Mouse (Mus musculus) kidney, embryonic 14.5 days (tissue): Measurements from ENCODE around the gene Stap2. TPM values are rescaled to one million over a fixed set of nuclear protein-coding genes. Genes with fewer than 3 reads are reported as not detected.

ENCODE experiments used
- ATAC-seq: fragments of 200-750 bp; cut with Nextera tagmentation; 2 replicates; pipeline ENCODE4 v1.8.0; 2017; ENCODE audit warnings: moderate number of reproducible peaks, mild to moderate bottlenecking, moderate TSS enrichment, moderate library complexity; ENCODE audit not compliant: low FRiP score, low TSS enrichment
- H3K27ac ChIP-seq: fragments of 300-500 bp; sonication (generic); 2 replicates; pipeline ENCODE4 v1.5.1; 2014; ENCODE audit warnings: low read depth, mild to moderate bottlenecking, low read length, moderate library complexity, mixed read lengths
- H3K27me3 ChIP-seq: fragments of 300-500 bp; sonication (generic); 2 replicates; pipeline ENCODE4 v1.6.1; 2014; ENCODE audit warnings: mild to moderate bottlenecking, low read length; ENCODE audit not compliant: control insufficient read depth, insufficient read depth
- H3K36me3 ChIP-seq: fragments of 300-500 bp; sonication (generic); 2 replicates; pipeline ENCODE4 v1.6.1; 2014; ENCODE audit warnings: low read length, mixed read lengths; ENCODE audit not compliant: control insufficient read depth, insufficient read depth
- H3K4me1 ChIP-seq: fragments of 300-500 bp; sonication (generic); 2 replicates; pipeline ENCODE4 v1.6.1; 2014; ENCODE audit warnings: low read length, mixed read lengths; ENCODE audit not compliant: control insufficient read depth, insufficient read depth
- H3K4me2 ChIP-seq: fragments of 300-500 bp; sonication (generic); replicated peaks from 2 replicates; pipeline ENCODE4 v1.6.1; 2014; ENCODE audit warnings: low read depth, mild to moderate bottlenecking, low read length
- H3K4me3 ChIP-seq: fragments of 300-500 bp; sonication (generic); 2 replicates; pipeline ENCODE4 v1.5.1; 2014; ENCODE audit warnings: mild to moderate bottlenecking, low read length
- H3K9ac ChIP-seq: fragments of 300-500 bp; sonication (generic); 2 replicates; pipeline ENCODE4 v1.6.1; 2014; ENCODE audit warnings: low read depth, mild to moderate bottlenecking, low read length, moderate library complexity
- H3K9me3 ChIP-seq: fragments of 300-500 bp; sonication (generic); 2 replicates; pipeline ENCODE4 v1.6.1; 2016; ENCODE audit warnings: low read length; ENCODE audit not compliant: control insufficient read depth
- WGBS: fragments of 180-500 bp; shearing (Covaris S2); extraction: QIAGEN DNeasy Blood & Tissue Kit; methylation state at CpG from one replicate; pipeline ENCODE4 v1.1.7; 2014; 5-methylcytosine and 5-hydroxymethylcytosine counted together
- polyA plus RNA-seq: library from polyadenylated mRNA; unstranded; fragments of >200 nt; fragmentation: Nextera tagmentation; extraction: Ambion mirVana; gene quantifications from 2 replicates; pipeline ENCODE4 v1.2.1, GENCODE M21; 2014

The Stap2 gene
- polyA plus RNA-seq, 1 experiment from 2014 or later = 14.6 TPM

- H3K4me2 ChIP-seq = no peak overlapping the region
- H3K27me3 ChIP-seq = no peaks in the 10 kb centered on the region
- H3K9me3 ChIP-seq = no peaks in the 10 kb centered on the region
- 89% methylated on average over 9 of the region's 9 CpGs for WGBS
- H3K9ac ChIP-seq = no peak overlapping the region
- peak; percentile 3; the same call in 1 of the 2 replicates for ATAC-seq
- peaks cover 27% of the 10 kb centered on the region for H3K4me1 ChIP-seq
- no peak overlapping the region for H3K4me3 ChIP-seq
- H3K36me3 ChIP-seq = peaks cover 36% of the 10 kb centered on the region
- H3K27ac ChIP-seq = no peak overlapping the region
These were observed 25.0 kb upstream of the Stap2 start for GRCm38 (mm10) chr17:56030238-56030870.

DNA sequence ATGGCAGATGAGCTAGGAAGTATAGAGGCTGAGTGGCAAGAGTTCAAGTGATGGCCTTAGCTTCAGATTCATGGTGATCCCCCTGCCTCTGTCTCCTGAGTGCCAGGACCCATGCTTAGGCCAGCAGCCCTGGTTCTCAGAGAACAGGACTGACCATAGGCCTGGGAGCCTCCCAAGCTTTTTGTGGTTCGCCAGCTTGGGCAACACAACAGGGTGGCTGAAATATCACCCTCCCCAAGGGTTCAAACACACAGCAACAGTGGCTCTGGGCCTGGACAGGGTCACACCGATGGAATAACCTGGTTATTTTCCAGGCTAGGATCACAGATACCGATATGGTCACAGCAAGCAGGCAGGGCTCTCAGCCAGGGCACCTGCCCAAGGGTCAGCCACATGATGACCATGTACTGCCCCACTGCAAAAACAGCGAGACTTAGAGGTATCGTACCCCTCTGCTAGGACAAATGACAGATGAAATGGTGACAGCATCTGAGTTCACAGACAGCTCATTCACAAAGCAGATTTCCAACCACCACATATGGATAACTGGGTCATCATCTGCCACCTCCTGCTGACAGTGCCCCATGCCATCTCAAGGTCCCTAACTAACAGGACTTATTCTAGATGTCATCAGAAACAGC lies 22.5 kb upstream of the Stap2 start:
- H3K27me3 ChIP-seq = no peaks in the 10 kb centered on the region
- 81% methylated on average over 5 of the region's 5 CpGs for WGBS
- peaks cover 18% of the 10 kb centered on the region for H3K4me1 ChIP-seq
- no peak overlapping the region for H3K27ac ChIP-seq
- no peak overlapping the region for H3K4me2 ChIP-seq
- H3K9ac ChIP-seq = no peak overlapping the region
- peaks cover 17% of the 10 kb centered on the region for H3K36me3 ChIP-seq
- H3K9me3 ChIP-seq = no peaks in the 10 kb centered on the region
- no peak overlapping the region for H3K4me3 ChIP-seq
- ATAC-seq = no peak

GRCm38 (mm10) chr17:56026881-56027280 lies 21.5 kb upstream of the Stap2 start:
- Histone ChIP-seq H3K27me3 (no peaks in the 10 kb centered on the region), H3K36me3 (peaks cover 17% of the 10 kb centered on the region), H3K4me1 (peaks cover 13% of the 10 kb centered on the region), H3K4me3 (no peak overlapping the region), H3K9me3 (no peaks in the 10 kb centered on the region), H3K27ac (no peak overlapping the region), H3K9ac (no peak overlapping the region; the same call in 1 of the 2 replicates), H3K4me2 (no peak overlapping the region)
- ATAC-seq = no peak
- 65% methylated on average over 1 of the region's 1 CpGs for WGBS

GRCm38 (mm10) chr17:56026303-56026702 lies 20.9 kb upstream of the Stap2 start:
- Histone ChIP-seq H3K9ac (no peak overlapping the region), H3K4me1 (peaks cover 12% of the 10 kb centered on the region), H3K4me3 (no peak overlapping the region), H3K27ac (no peak overlapping the region), H3K4me2 (no peak overlapping the region), H3K9me3 (no peaks in the 10 kb centered on the region), H3K36me3 (peaks cover 17% of the 10 kb centered on the region), H3K27me3 (no peaks in the 10 kb centered on the region)
- no peak for ATAC-seq
- WGBS = 81% methylated on average over 1 of the region's 1 CpGs

DNA sequence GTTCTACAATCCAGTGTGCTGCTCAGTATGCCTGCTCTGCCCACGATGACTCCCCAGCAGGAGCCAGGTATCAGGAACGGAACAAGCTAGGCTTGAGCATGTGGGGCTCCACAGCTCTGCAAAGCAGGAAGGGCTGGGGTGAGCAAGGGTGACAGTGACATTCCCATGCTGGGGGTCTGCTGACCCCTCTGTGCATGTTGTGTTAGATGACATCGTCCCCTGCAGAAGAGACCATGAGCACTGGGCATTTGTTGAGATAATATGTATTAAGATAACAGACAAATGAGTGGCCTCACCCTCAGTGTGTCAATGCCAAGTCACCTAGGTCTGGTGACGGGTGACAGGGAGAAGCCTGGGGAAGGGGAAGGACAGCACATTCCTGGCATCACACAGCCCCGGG lies 19.5 kb upstream of the Stap2 start:
- H3K27me3 ChIP-seq = no peaks in the 10 kb centered on the region
- H3K27ac ChIP-seq = no peak overlapping the region
- ATAC-seq = no peak
- H3K4me2 ChIP-seq = no peak overlapping the region
- no peak overlapping the region for H3K9ac ChIP-seq
- no peaks in the 10 kb centered on the region for H3K9me3 ChIP-seq
- WGBS = 75% methylated on average over 5 of the region's 5 CpGs
- no peak overlapping the region for H3K4me3 ChIP-seq
- H3K4me1 ChIP-seq = peaks cover 12% of the 10 kb centered on the region
- H3K36me3 ChIP-seq = peaks cover 17% of the 10 kb centered on the region

- H3K4me3 ChIP-seq = no peak overlapping the region
- peaks cover 12% of the 10 kb centered on the region for H3K4me1 ChIP-seq
- peaks cover 18% of the 10 kb centered on the region for H3K36me3 ChIP-seq
- no peak overlapping the region for H3K9ac ChIP-seq
- no peaks in the 10 kb centered on the region for H3K9me3 ChIP-seq
- no peak overlapping the region for H3K4me2 ChIP-seq
- ATAC-seq = no peak
- H3K27ac ChIP-seq = no peak overlapping the region
- 74% methylated on average over 2 of the region's 2 CpGs for WGBS
- H3K27me3 ChIP-seq = no peaks in the 10 kb centered on the region
These were observed 19.1 kb upstream of the Stap2 start for GRCm38 (mm10) chr17:56024476-56024875.

- no peaks in the 10 kb centered on the region for H3K27me3 ChIP-seq
- H3K9ac ChIP-seq = no peak overlapping the region
- no peak overlapping the region for H3K27ac ChIP-seq
- H3K36me3 ChIP-seq = peaks cover 18% of the 10 kb centered on the region; the same call in 1 of the 2 replicates
- H3K4me3 ChIP-seq = no peak overlapping the region
- H3K4me1 ChIP-seq = peaks cover 12% of the 10 kb centered on the region
- no peaks in the 10 kb centered on the region for H3K9me3 ChIP-seq
- no peak overlapping the region for H3K4me2 ChIP-seq
- no peak for ATAC-seq
- 71% methylated on average over 5 of the region's 5 CpGs for WGBS
These were observed 18.0 kb upstream of the Stap2 start for GRCm38 (mm10) chr17:56023386-56023785.

DNA sequence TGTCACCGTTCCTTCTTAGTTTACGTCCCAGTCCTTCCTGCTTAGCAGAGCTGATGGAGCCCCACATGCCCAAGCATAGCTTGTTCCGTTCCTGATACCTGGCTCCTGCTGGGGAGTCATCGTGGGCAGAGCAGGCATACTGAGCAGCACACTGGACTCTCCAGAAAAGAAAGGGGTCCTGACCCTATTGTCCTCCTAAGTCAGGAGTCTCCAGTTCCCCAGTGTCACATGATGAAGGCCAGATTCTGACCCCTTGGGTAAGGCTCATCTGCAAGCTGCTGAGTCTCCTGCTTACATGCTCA lies 17.6 kb upstream of the Stap2 start:
- Histone ChIP-seq H3K27me3 (no peaks in the 10 kb centered on the region), H3K4me1 (peaks cover 12% of the 10 kb centered on the region), H3K4me3 (no peak overlapping the region), H3K27ac (no peak overlapping the region), H3K36me3 (peaks cover 20% of the 10 kb centered on the region; the same call in 1 of the 2 replicates), H3K9me3 (no peaks in the 10 kb centered on the region), H3K4me2 (no peak overlapping the region), H3K9ac (no peak overlapping the region)
- no peak for ATAC-seq
- 82% methylated on average over 4 of the region's 4 CpGs for WGBS

GRCm38 (mm10) chr17:56022131-56022988 lies 17.0 kb upstream of the Stap2 start:
- Histone ChIP-seq H3K4me2 (no peak overlapping the region), H3K9ac (no peak overlapping the region), H3K36me3 (peaks cover 25% of the 10 kb centered on the region), H3K27me3 (no peaks in the 10 kb centered on the region), H3K9me3 (no peaks in the 10 kb centered on the region), H3K4me3 (no peak overlapping the region), H3K4me1 (peaks cover 12% of the 10 kb centered on the region), H3K27ac (no peak overlapping the region)
- ATAC-seq = no peak
- WGBS = 61% methylated on average over 2 of the region's 2 CpGs
